Mouse (Mus musculus) forebrain, embryonic 11.5 days (tissue): ENCODE measurements at regions not wholly inside any gene's neighbourhood (a gene's known extent, or its start where the extent isn't known, plus 50 kb on each side); places are given as distances from the start of the nearest gene placed in this dataset.

ENCODE experiments used
- ATAC-seq: fragments of 200-750 bp; cut with Nextera tagmentation; replicated peaks from 2 replicates; pipeline ENCODE4 v1.8.0; 2017; ENCODE audit warnings: moderate TSS enrichment; ENCODE audit not compliant: low FRiP score
- DNase-seq: peaks from one replicate; pipeline ENCODE4 v3.0.0-alpha.2; 2017; ENCODE audit warnings: low spot score
- H3K27ac ChIP-seq: fragments of 300-500 bp; sonication (generic); 2 replicates; pipeline ENCODE4 v1.5.1; 2014; ENCODE audit warnings: low read depth, low read length
- H3K27me3 ChIP-seq: fragments of 300-500 bp; sonication (generic); 2 replicates; pipeline ENCODE4 v1.6.1; 2014; ENCODE audit warnings: mild to moderate bottlenecking, low read length, mixed read lengths; ENCODE audit not compliant: control insufficient read depth, insufficient read depth
- H3K36me3 ChIP-seq: fragments of 300-500 bp; sonication (generic); 2 replicates; pipeline ENCODE4 v1.6.1; 2014; ENCODE audit warnings: mild to moderate bottlenecking, low read length, moderate library complexity, mixed read lengths; ENCODE audit not compliant: control insufficient read depth, insufficient read depth
- H3K4me1 ChIP-seq: fragments of 300-500 bp; sonication (generic); replicated peaks from 2 replicates; pipeline ENCODE4 v1.6.1; 2014; ENCODE audit warnings: low read length, mixed read lengths; ENCODE audit not compliant: control insufficient read depth, insufficient read depth
- H3K4me2 ChIP-seq: fragments of 300-500 bp; sonication (generic); 2 replicates; pipeline ENCODE4 v1.6.1; 2014; ENCODE audit warnings: low read depth, mild to moderate bottlenecking, low read length, moderate library complexity, mixed read lengths; ENCODE audit not compliant: severe bottlenecking
- H3K4me3 ChIP-seq: fragments of 300-500 bp; sonication (generic); 2 replicates; pipeline ENCODE4 v1.5.1; 2014; ENCODE audit warnings: low read depth, low read length
- H3K9ac ChIP-seq: fragments of 300-500 bp; sonication (generic); 2 replicates; pipeline ENCODE4 v1.6.1; 2014; ENCODE audit warnings: low read length
- H3K9me3 ChIP-seq: fragments of 300-500 bp; sonication (generic); 2 replicates; pipeline ENCODE4 v1.6.1; 2016; ENCODE audit warnings: low read length, mixed read lengths; ENCODE audit not compliant: control insufficient read depth
- WGBS: fragments of 180-500 bp; shearing (Covaris S2); extraction: QIAGEN DNeasy Blood & Tissue Kit; methylation state at CpG from one replicate; pipeline ENCODE4 v1.1.7; 2014; 5-methylcytosine and 5-hydroxymethylcytosine counted together

- no peaks in the 10 kb centered on the region for H3K36me3 ChIP-seq
- no peaks in the 10 kb centered on the region for H3K27me3 ChIP-seq
- H3K4me1 ChIP-seq: no peaks in the 10 kb centered on the region
- H3K9ac ChIP-seq: no peak overlapping the region
- 75% methylated on average over 3 of the region's 3 CpGs for WGBS
- ATAC-seq (no peak), DNase-seq (no peak)
- no peak overlapping the region for H3K4me3 ChIP-seq
- no peak overlapping the region for H3K27ac ChIP-seq
- no peaks in the 10 kb centered on the region for H3K9me3 ChIP-seq
- H3K4me2 ChIP-seq: no peak overlapping the region
Observed at GRCm38 (mm10) chr4:47842128-47842656, 202.8 kb upstream of the Nr4a3 start.

DNA sequence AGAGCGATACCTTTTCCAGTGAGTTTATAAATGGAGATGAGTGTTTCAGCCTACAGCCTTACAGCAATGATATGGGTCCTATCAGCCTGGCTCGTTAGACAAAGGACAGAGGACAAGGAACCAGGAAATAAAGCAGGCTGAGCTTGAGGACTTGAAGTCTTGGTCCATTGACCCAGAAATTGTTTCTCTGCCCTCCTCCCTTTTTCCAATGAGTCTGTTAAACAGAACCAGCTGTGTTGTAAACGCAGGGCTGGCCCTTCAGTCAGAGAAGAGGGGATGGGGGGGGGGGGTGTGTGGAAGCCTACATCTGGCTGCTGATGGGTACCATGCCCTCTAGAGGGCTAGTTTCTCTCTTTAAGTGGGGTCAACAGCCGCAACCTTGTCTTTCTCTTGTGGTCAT is 199.7 kb upstream of the Nr4a3 start:
- H3K4me2 ChIP-seq: no peak overlapping the region
- no peak overlapping the region for H3K4me3 ChIP-seq
- no peaks in the 10 kb centered on the region for H3K4me1 ChIP-seq
- WGBS: 65% methylated on average over 4 of the region's 4 CpGs
- H3K9me3 ChIP-seq: no peaks in the 10 kb centered on the region
- H3K9ac ChIP-seq: no peak overlapping the region
- ATAC-seq: no peak
- H3K27ac ChIP-seq: no peak overlapping the region
- no peaks in the 10 kb centered on the region for H3K36me3 ChIP-seq
- no peak for DNase-seq
- no peaks in the 10 kb centered on the region for H3K27me3 ChIP-seq

DNA sequence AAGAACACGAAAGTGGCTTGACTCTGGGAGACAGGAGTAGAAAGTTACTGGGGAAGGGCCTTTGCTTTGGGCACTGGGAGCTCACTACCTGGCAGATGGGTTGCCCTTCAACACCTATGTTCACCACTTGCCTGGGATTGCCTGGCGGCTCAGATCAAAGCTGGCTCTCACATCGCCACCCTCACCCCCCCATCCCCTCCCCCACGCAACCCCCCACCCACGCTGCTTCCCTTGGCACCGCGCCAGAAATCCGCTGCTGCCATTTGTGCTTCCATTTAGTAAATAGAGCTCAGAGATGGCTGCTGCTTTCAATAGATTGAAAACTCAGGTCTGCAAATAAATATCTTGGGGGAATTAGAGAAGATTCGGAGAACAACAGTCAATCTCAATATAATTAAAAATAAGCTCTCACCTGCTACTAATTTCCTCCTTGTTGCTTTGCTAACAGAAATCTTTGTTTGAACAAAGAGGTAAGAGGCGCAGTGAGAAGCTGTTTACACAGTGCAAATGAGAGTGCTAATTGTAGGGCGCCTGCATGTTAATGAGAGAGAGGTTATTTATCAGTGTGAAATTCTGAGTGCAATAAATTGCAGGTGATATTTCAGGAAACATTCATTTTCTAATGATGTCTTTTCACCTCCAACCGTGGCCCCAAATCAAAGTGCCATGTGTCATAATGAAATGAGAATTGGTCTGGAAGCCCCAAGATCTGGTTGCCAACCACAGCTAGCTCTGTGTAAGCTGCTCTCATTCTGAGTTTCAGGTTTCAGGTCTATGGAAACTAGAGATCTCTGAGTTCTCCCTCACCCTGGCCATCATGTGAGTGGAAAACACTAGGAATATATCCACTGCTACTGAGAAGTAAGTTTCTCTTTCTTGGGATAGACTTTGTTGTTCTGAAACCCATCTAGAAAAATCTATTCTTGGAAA is 198.3 kb upstream of the Nr4a3 start:
- Histone ChIP-seq H3K4me2 (no peak overlapping the region), H3K9ac (no peak overlapping the region), H3K9me3 (no peaks in the 10 kb centered on the region; the same call in 1 of the 2 replicates), H3K4me3 (no peak overlapping the region), H3K27ac (no peak overlapping the region), H3K27me3 (no peaks in the 10 kb centered on the region), H3K4me1 (no peaks in the 10 kb centered on the region), H3K36me3 (no peaks in the 10 kb centered on the region)
- 70% methylated on average over 12 of the region's 12 CpGs for WGBS
- ATAC-seq: no peak
- peak; percentile 62 for DNase-seq

- Histone ChIP-seq H3K27me3 (no peaks in the 10 kb centered on the region), H3K9me3 (no peaks in the 10 kb centered on the region), H3K4me1 (no peaks in the 10 kb centered on the region), H3K4me2 (no peak overlapping the region), H3K4me3 (no peak overlapping the region), H3K27ac (no peak overlapping the region), H3K36me3 (no peaks in the 10 kb centered on the region), H3K9ac (no peak overlapping the region)
- DNase-seq: no peak
- WGBS: 71% methylated on average over 6 of the region's 6 CpGs
- ATAC-seq: no peak
Observed at GRCm38 (mm10) chr4:47861151-47861550, 183.8 kb upstream of the Nr4a3 start.

DNA sequence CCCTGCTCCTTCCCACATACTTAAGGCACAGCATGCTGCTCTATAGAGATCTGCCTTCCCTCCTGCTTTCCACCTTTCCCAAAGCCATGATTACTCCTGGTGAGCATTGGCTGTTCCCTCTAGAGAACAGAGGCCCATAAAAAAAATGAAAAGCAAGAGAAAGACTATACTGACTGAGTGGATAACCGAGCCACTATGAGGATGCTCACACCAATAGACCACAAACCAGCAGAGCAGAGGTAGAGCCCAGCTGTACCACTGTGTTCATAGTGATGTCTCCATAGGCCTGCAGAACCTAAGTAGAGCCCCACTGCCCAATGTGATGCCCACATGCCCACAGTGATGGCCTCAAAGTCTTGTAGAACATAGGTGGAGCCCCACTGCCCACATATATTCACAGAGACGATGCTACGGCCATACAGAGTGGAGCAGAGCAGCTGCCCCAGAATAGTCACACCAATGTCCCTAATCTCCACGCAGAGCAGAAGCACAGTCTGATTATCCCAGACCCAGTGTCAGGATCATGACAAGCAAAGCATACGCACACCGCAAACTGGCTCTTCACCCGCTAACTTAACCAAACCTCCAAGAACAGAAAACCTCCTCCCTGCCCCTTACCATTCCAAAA is 174.8 kb upstream of the Nr4a3 start:
- Histone ChIP-seq H3K4me2 (no peak overlapping the region), H3K27me3 (no peaks in the 10 kb centered on the region), H3K36me3 (no peaks in the 10 kb centered on the region), H3K4me1 (no peaks in the 10 kb centered on the region), H3K9me3 (no peaks in the 10 kb centered on the region), H3K4me3 (no peak overlapping the region), H3K9ac (no peak overlapping the region), H3K27ac (no peak overlapping the region)
- 91% methylated on average over 7 of the region's 7 CpGs for WGBS
- ATAC-seq (no peak), DNase-seq (no peak)

- no peaks in the 10 kb centered on the region for H3K4me1 ChIP-seq
- H3K9me3 ChIP-seq: no peaks in the 10 kb centered on the region
- 79% methylated on average over 5 of the region's 5 CpGs for WGBS
- no peak for DNase-seq
- no peaks in the 10 kb centered on the region for H3K36me3 ChIP-seq
- H3K9ac ChIP-seq: no peak overlapping the region
- no peak for ATAC-seq
- H3K27me3 ChIP-seq: no peaks in the 10 kb centered on the region
- H3K4me3 ChIP-seq: no peak overlapping the region
- H3K4me2 ChIP-seq: no peak overlapping the region
- no peak overlapping the region for H3K27ac ChIP-seq
Observed at GRCm38 (mm10) chr4:47870638-47871019, 174.3 kb upstream of the Nr4a3 start.

GRCm38 (mm10) chr4:47881560-47881959 is 163.4 kb upstream of the Nr4a3 start:
- Histone ChIP-seq H3K27me3 (no peaks in the 10 kb centered on the region), H3K27ac (no peak overlapping the region), H3K9me3 (no peaks in the 10 kb centered on the region), H3K4me3 (no peak overlapping the region), H3K4me2 (no peak overlapping the region), H3K4me1 (no peaks in the 10 kb centered on the region), H3K9ac (no peak overlapping the region), H3K36me3 (no peaks in the 10 kb centered on the region)
- DNase-seq (no peak), ATAC-seq (no peak)
- 72% methylated on average over 9 of the region's 9 CpGs for WGBS

GRCm38 (mm10) chr4:47882076-47882475 is 162.9 kb upstream of the Nr4a3 start:
- Histone ChIP-seq H3K9ac (no peak overlapping the region), H3K4me3 (no peak overlapping the region), H3K27me3 (no peaks in the 10 kb centered on the region), H3K4me2 (no peak overlapping the region), H3K9me3 (no peaks in the 10 kb centered on the region), H3K27ac (no peak overlapping the region), H3K36me3 (no peaks in the 10 kb centered on the region), H3K4me1 (no peaks in the 10 kb centered on the region)
- DNase-seq (no peak), ATAC-seq (no peak)
- WGBS: 82% methylated on average over 10 of the region's 10 CpGs
